Mouse (Mus musculus) NIH3T3 (cell line): ENCODE results near the gene 1700067K01Rik.

Experiments
- DNase-seq: peaks from one replicate; pipeline ENCODE4 v3.0.0-alpha.2; 2012; ENCODE audit warnings: low read depth

Gene 1700067K01Rik

GRCm38 (mm10) chr8:84053229-84053628, 51.9 kb downstream of the 1700067K01Rik start:
- DNase-seq = no peak
